Mouse (Mus musculus) MEL (cell line): ENCODE measurements at regions not wholly inside any gene's neighbourhood (a gene's known extent, or its start where the extent isn't known, plus 50 kb on each side); places are given as distances from the start of the nearest gene placed in this dataset.

Experiments
- DNase-seq: peaks from one replicate; pipeline ENCODE4 v3.0.0; 2011; ENCODE audit warnings: low read depth, low spot score
- H3K27ac ChIP-seq: 2 replicates; pipeline ENCODE4 v1.5.1; 2012; ENCODE audit warnings: low read depth, mild to moderate bottlenecking, control low read depth, low read length, moderate library complexity; ENCODE audit not compliant: control insufficient read depth
- H3K27me3 ChIP-seq, 2 experiments: fragments of 150-350 bp in 1 of 2; sonication (generic) in 1 of 2; 2 replicates each; pipeline ENCODE4 v1.6.1; 2012; ENCODE audit warnings: low read length in 2 of 2, mild to moderate bottlenecking in 2 of 2, improper control_type of control experiment in 1 of 2, moderate library complexity in 1 of 2; ENCODE audit not compliant: insufficient read depth in 2 of 2, control insufficient read depth in 1 of 2
- H3K36me3 ChIP-seq, 2 experiments: 2 replicates each; pipeline ENCODE4 v1.6.1; 2012 to 2014; ENCODE audit warnings: low read length in 2 of 2, improper control_type of control experiment in 1 of 2, inconsistent platforms in 1 of 2, mild to moderate bottlenecking in 1 of 2; ENCODE audit not compliant: insufficient read depth in 2 of 2, control insufficient read depth in 1 of 2
- H3K4me1 ChIP-seq, 2 experiments: fragments of 150-350 bp in 1 of 2; sonication (generic) in 1 of 2; 2 replicates each; pipeline ENCODE4 v1.6.1; 2012; ENCODE audit warnings: low read length in 2 of 2, improper control_type of control experiment in 1 of 2, mild to moderate bottlenecking in 1 of 2; ENCODE audit not compliant: insufficient read depth in 2 of 2, control insufficient read depth in 1 of 2
- H3K4me3 ChIP-seq, 2 experiments: fragments of 150-350 bp in 1 of 2; sonication (generic) in 1 of 2; 2 replicates each; pipeline ENCODE4 v1.5.1; 2012; ENCODE audit warnings: low read depth in 2 of 2, low read length in 2 of 2, mild to moderate bottlenecking in 2 of 2, moderate library complexity in 2 of 2, control low read depth in 1 of 2, improper control_type of control experiment in 1 of 2; ENCODE audit not compliant: control insufficient read depth in 1 of 2, insufficient read depth in 1 of 2
- H3K79me2 ChIP-seq: 2 replicates; pipeline ENCODE4 v1.6.1; 2012; ENCODE audit warnings: mild to moderate bottlenecking, low read length, moderate library complexity; ENCODE audit not compliant: control insufficient read depth, poor library complexity, insufficient read depth
- H3K9ac ChIP-seq: 2 replicates; pipeline ENCODE4 v1.6.1; 2012; ENCODE audit warnings: low read depth, mild to moderate bottlenecking, control low read depth, low read length, moderate library complexity; ENCODE audit not compliant: control insufficient read depth, poor library complexity, severe bottlenecking
- H3K9me3 ChIP-seq: fragments of 150-350 bp; sonication (generic); replicated peaks from 2 replicates; pipeline ENCODE4 v1.6.1; 2012; ENCODE audit warnings: mild to moderate bottlenecking, low read length, improper control_type of control experiment, moderate library complexity; ENCODE audit not compliant: insufficient read depth
- BHLHE40 ChIP-seq: IDR thresholded peaks from 2 replicates; pipeline ENCODE4 v1.6.1; 2012; ENCODE audit warnings: low read depth, mild to moderate bottlenecking, inconsistent platforms, low read length, improper control_type of control experiment, borderline replicate concordance
- CHD2 ChIP-seq: IDR thresholded peaks from 2 replicates; pipeline ENCODE4 v1.6.1; 2011; ENCODE audit warnings: low read length, improper control_type of control experiment
- E2F4 ChIP-seq: IDR thresholded peaks from 2 replicates; pipeline ENCODE4 v1.6.1; 2011; ENCODE audit warnings: low read depth, low read length, improper control_type of control experiment, borderline replicate concordance
- HCFC1 ChIP-seq: IDR thresholded peaks from 2 replicates; pipeline ENCODE4 v1.6.1; 2012; ENCODE audit warnings: low read depth, mild to moderate bottlenecking, inconsistent platforms, low read length, improper control_type of control experiment, moderate library complexity
- KAT2A ChIP-seq: conservative IDR thresholded peaks from 2 replicates; pipeline ENCODE4 v1.6.1; 2012; ENCODE audit warnings: low read depth, low read length, improper control_type of control experiment, inconsistent platforms
- MAX ChIP-seq: IDR thresholded peaks from 2 replicates; pipeline ENCODE4 v1.6.1; 2011; ENCODE audit warnings: low read length, improper control_type of control experiment
- MAZ ChIP-seq: IDR thresholded peaks from 2 replicates; pipeline ENCODE4 v1.6.1; 2012; ENCODE audit warnings: low read depth, mild to moderate bottlenecking, inconsistent platforms, low read length, improper control_type of control experiment
- MEF2A ChIP-seq: IDR thresholded peaks from 2 replicates; pipeline ENCODE4 v1.6.1; 2014; ENCODE audit warnings: low read depth, mild to moderate bottlenecking, inconsistent platforms, low read length, improper control_type of control experiment; ENCODE audit not compliant: poor library complexity, insufficient replicate concordance, severe bottlenecking; ENCODE audit errors: extremely low read depth
- MXI1 ChIP-seq: IDR thresholded peaks from 2 replicates; pipeline ENCODE4 v1.6.1; 2011; ENCODE audit warnings: mild to moderate bottlenecking, low read depth, low read length, improper control_type of control experiment
- RAD21 ChIP-seq: IDR thresholded peaks from 2 replicates; pipeline ENCODE4 v1.6.1; 2011; ENCODE audit warnings: mild to moderate bottlenecking, low read depth, low read length, improper control_type of control experiment
- RCOR1 ChIP-seq: IDR thresholded peaks from 2 replicates; pipeline ENCODE4 v1.6.1; 2012; ENCODE audit warnings: low read depth, mild to moderate bottlenecking, inconsistent platforms, low read length, improper control_type of control experiment
- SIN3A ChIP-seq: IDR thresholded peaks from 2 replicates; pipeline ENCODE4 v1.6.1; 2012; ENCODE audit warnings: low read length, improper control_type of control experiment, inconsistent platforms
- SMC3 ChIP-seq: IDR thresholded peaks from 2 replicates; pipeline ENCODE4 v1.6.1; 2011; ENCODE audit warnings: low read depth, low read length, improper control_type of control experiment
- TAL1 ChIP-seq: IDR thresholded peaks from 2 replicates; pipeline ENCODE4 v1.6.1; 2012; ENCODE audit warnings: mild to moderate bottlenecking, inconsistent platforms, low read length, moderate library complexity, mixed read lengths
- ZC3H11A ChIP-seq: IDR thresholded peaks from 2 replicates; pipeline ENCODE4 v1.6.1; 2012; ENCODE audit warnings: low read depth, mild to moderate bottlenecking, inconsistent platforms, low read length, improper control_type of control experiment
- ZKSCAN1 ChIP-seq: IDR thresholded peaks from 2 replicates; pipeline ENCODE4 v1.6.1; 2012; ENCODE audit warnings: low read depth, mild to moderate bottlenecking, inconsistent platforms, low read length, improper control_type of control experiment, moderate library complexity
- ZNF384 ChIP-seq: IDR thresholded peaks from 2 replicates; pipeline ENCODE4 v1.6.1; 2012; ENCODE audit warnings: low read depth, mild to moderate bottlenecking, inconsistent platforms, low read length, improper control_type of control experiment

DNA sequence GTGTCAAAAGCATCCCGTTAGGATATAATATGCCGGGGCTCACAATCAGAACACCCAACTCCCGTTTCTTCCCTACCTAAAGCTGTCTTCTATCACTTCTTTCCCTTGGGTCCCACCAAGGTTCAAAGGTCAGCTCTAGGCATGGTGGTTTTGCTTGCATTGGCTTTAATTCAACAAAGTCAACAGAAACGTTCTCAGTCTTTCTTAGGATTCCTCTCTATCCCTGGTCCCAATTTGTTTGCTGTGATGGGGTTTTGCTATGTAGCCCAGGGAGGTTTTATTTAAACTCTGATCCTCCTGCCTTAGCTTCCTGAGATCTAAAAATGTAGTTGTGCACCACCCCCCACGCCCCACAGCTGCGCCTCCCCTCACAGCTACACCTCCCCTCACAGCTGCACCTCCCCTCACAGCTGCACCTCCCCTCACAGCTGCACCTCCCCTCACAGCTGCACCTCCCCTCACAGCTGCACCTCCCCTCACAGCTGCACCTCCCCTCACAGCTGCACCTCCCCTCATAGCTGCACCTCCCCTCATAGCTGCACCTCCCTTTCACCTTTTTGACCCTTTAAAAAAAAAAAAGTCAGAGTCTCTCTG, 73.1 kb upstream of the Spred2 start:
- Histone ChIP-seq H3K9ac (no peak overlapping the region), H3K27me3 (no peaks in the 10 kb centered on the region), H3K36me3 (no peaks in the 10 kb centered on the region), H3K4me1 (no peaks in the 10 kb centered on the region), H3K9me3 (no peaks in the 10 kb centered on the region), H3K4me3 (no peak overlapping the region), H3K79me2 (no peaks in the 10 kb centered on the region), H3K27ac (no peak overlapping the region)
- no peak for TF ChIP-seq TAL1
- TF ChIP-seq KAT2A = no peak
- TF ChIP-seq RCOR1 = no peak
- TF ChIP-seq MAX = no peak
- no peak for DNase-seq

DNA sequence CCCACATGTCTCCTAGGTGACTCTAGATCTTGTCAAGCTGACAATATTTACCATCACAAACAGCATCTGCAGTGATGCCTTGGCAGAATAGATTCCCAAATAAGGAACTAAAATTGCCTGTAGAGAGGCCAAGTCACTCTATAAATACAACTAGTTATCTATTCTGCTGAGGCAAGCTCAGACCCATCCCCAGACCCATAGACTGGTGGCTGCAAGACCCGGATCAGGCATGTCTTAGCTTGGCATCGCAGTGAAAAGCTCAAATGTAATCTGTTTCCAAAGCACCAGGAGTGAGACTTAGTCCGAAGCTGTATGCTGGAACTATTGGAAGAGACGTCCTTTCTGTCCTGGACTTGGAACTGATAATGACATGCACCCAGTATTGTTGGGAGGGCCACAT, 62.6 kb upstream of the Spred2 start:
- Histone ChIP-seq H3K9ac (no peak overlapping the region), H3K79me2 (no peaks in the 10 kb centered on the region), H3K4me3 (no peak overlapping the region), H3K27me3 (peaks cover 0 to under 1% of the 10 kb centered on the region in 2 experiments; a peak in 1 of 4 replicates), H3K27ac (no peak overlapping the region), H3K4me1 (no peaks in the 10 kb centered on the region), H3K36me3 (no peaks in the 10 kb centered on the region), H3K9me3 (no peaks in the 10 kb centered on the region)
- TF ChIP-seq RAD21 = no peak
- no peak for DNase-seq

DNA sequence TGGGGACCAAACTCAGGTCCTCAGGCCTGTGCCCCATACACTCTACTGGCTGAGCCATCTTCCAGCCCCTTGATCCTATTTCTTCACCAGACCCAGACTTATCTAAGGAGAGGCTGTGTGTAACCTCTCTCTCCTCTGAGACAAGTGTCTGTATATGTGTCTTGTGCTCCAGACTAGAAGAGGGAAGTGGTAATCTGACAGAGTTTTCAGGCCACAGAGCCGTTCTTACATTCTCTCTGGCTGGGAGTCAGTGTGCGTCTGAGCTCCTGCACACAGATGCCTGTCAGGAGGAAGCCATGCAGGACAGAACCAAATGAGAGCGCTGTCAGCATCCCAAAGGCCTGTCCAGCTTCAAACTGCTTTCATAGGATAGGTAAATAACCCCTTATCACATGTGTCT, 60.8 kb upstream of the Spred2 start:
- TF ChIP-seq MEF2A = no peak
- TF ChIP-seq RAD21 = no peak
- no peak for TF ChIP-seq SMC3
- TF ChIP-seq E2F4 = no peak
- TF ChIP-seq CHD2 = no peak
- no peak for TF ChIP-seq HCFC1
- TF ChIP-seq ZKSCAN1 = no peak
- TF ChIP-seq SIN3A = no peak
- no peak for TF ChIP-seq ZC3H11A
- no peak for TF ChIP-seq BHLHE40
- TF ChIP-seq MAZ = no peak
- no peak for TF ChIP-seq ZNF384
- TF ChIP-seq MXI1 = no peak
- Histone ChIP-seq H3K36me3 (no peaks in the 10 kb centered on the region), H3K79me2 (no peaks in the 10 kb centered on the region), H3K4me3 (no peak overlapping the region), H3K27ac (no peak overlapping the region), H3K9me3 (no peaks in the 10 kb centered on the region), H3K4me1 (no peaks in the 10 kb centered on the region), H3K9ac (no peak overlapping the region), H3K27me3 (no peaks in the 10 kb centered on the region; a peak in 1 of 4 replicates)
- peak; percentile 35 for DNase-seq
